Mouse (Mus musculus): ENCODE data around the gene Tshz2.

GRCm38 (mm10) chr2:169671264-169671663, 38.5 kb downstream of the Tshz2 start:
- TF ChIP-seq CTCF (IDR thresholded peaks at IDR 0.05): no peak
- TF ChIP-seq EP300 (IDR thresholded peaks at IDR 0.05): no peak

All from lung, postnatal 0 days (tissue).